Mouse (Mus musculus): ENCODE measurements at regions not wholly inside any gene's neighbourhood (a gene's known extent, or its start where the extent isn't known, plus 50 kb on each side); places are given as distances from the start of the nearest gene placed in this dataset.

GRCm38 (mm10) chr11:20896277-20897123, 65.6 kb upstream of the Lgalsl start:
- no peak for TF ChIP-seq CTCF (IDR thresholded peaks at IDR 0.05; ENCODE audit: low read depth)
- TF ChIP-seq EP300 (optimal IDR thresholded peaks at IDR 0.05) = no peak
